Comparison of ENCODE assay signal across 15 mouse cellular contexts in the genomic region with DNA sequence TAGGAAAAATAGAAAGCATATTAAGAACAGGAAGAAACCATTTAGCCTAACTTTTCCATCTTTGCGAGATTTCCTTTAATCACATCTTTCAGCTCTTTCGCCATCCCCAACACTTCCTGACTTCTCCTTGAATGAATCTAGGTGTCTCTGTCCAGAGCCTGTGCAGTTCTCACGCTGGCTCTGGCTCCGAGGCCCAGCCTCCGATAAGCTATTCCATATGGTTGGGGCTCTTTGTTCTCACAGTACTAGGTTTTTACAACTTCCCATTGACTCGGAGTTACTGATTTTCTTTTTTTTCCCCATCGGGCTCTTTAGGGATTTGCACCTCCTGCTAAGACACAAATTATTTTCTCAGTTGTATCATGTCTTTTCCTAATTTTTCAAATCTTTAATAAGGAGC.
"Had no signal": no experiment of that assay in that cellular context is flagged by ENCODE, and none has a peak within 500 bp of the region (broad histone marks: within the 10 kb centered on the region; RNA-seq: fewer than 3 reads in every experiment).

No protein-coding gene starts in this region.

- H3K36me3 ChIP-seq: midbrain, embryonic 15.5 days; stomach, embryonic 15.5 days had no signal

- H3K4me1 ChIP-seq: midbrain, embryonic 15.5 days; stomach, embryonic 15.5 days had no signal

- DNase-seq: kidney, adult 11 months; kidney, adult 9 months; kidney, postnatal 36 days; layer of hippocampus, adult 9-11 months; layer of hippocampus, postnatal 36 days; lung, adult 18-20 months; lung, postnatal 36 days; right cerebral cortex, postnatal 14 days; thymus, postnatal 14 days had no signal

- H3K9ac ChIP-seq: liver, embryonic 14.5 days; midbrain, embryonic 15.5 days; stomach, embryonic 15.5 days had no signal

- ATAC-seq: lung, postnatal 0 days; midbrain, embryonic 15.5 days had no signal

- H3K27ac ChIP-seq: kidney, postnatal 0 days; liver, embryonic 14.5 days; midbrain, embryonic 15.5 days; stomach, embryonic 15.5 days had no signal

- H3K4me3 ChIP-seq: midbrain, embryonic 15.5 days; stomach, embryonic 15.5 days had no signal

- H3K9me3 ChIP-seq: midbrain, embryonic 15.5 days; stomach, embryonic 15.5 days had no signal

- H3K27me3 ChIP-seq: midbrain, embryonic 15.5 days; stomach, embryonic 15.5 days had no signal

- H3K4me2 ChIP-seq: midbrain, embryonic 11.5 days; midbrain, embryonic 15.5 days; stomach, embryonic 15.5 days had no signal
